Mouse (Mus musculus): Measurements from ENCODE around the gene Steap4.
"Not testable (repeated sequence)": the region's sequence is repeated elsewhere in the genome, so short reads cannot be mapped to it uniquely, and the experiment has no call there.

Steap4 gene

GRCm38 (mm10) chr5:7991631-7992030, 31.4 kb downstream of the Steap4 start:
- DNase-seq (ENCODE audit: low read depth): not testable (repeated sequence)

- no peak for DNase-seq (ENCODE audit: low read depth)
These were observed 33.5 kb downstream of the Steap4 start for GRCm38 (mm10) chr5:7993766-7994165.

- no peak for DNase-seq (ENCODE audit: low read depth)
These were observed 35.1 kb downstream of the Steap4 start for GRCm38 (mm10) chr5:7995288-7995897.

- peak; percentile 31 for DNase-seq (ENCODE audit: low read depth)
These were observed 36.3 kb downstream of the Steap4 start for GRCm38 (mm10) chr5:7996401-7997044.

DNA sequence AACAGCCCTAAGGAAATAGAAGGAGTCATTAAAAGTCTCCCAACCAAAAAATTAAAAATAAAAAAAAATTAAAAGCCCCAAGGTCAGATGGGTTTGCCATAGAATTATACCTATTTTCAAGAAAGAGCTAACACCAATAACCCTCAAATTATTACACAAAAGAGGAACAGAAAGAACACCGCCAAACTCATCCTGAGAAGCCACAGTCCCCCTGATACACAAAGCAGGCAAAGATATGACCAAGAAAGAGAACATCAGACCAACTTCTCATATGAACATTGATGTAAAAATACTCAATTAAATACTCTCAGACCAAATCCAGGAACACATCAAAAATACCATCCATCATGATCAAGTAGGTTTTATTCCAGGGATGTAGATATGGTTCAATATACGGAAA, 36.8 kb downstream of the Steap4 start:
- no peak for DNase-seq (ENCODE audit: low read depth)

- DNase-seq (ENCODE audit: low read depth): no peak
These were observed 40.2 kb downstream of the Steap4 start for GRCm38 (mm10) chr5:8000466-8000865.

DNA sequence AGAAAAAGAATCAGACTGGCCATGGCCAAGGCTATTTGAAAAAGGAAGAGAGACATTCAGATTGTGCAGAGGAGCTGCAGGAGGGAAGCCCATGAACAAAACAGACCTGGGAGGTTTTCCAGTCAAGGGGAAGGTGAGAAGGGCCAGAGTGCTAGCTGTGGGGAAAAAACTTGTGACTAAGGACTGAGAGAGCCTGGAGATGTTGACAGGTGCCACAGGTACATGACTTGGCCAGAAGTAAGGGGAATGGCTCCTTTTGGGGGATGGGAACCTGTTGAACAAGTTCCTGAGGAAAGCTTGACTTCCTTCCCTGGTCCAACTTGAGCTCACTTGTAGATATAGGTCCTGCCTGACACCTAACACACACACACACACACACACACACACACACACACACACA, 42.6 kb downstream of the Steap4 start:
- DNase-seq (ENCODE audit: low read depth): no peak

- no peak for DNase-seq (ENCODE audit: low read depth)
These were observed 53.0 kb downstream of the Steap4 start for GRCm38 (mm10) chr5:8013276-8013675.

Data from naive thymus-derived CD4-positive, alpha-beta T cell, adult 2 months (primary cell).